Mouse (Mus musculus) olfactory bulb, adult 2 months (tissue): Measurements from ENCODE around the gene Ppm1n. TPM values are rescaled to one million over a fixed set of nuclear protein-coding genes. Genes with fewer than 3 reads are reported as not detected.
"Not testable (repeated sequence)": the region's sequence is repeated elsewhere in the genome, so short reads cannot be mapped to it uniquely, and the experiment has no call there.

ENCODE experiments used
- H3K27ac ChIP-seq: fragments of 200-500 bp; 2 replicates; pipeline ENCODE4 v1.5.1; 2012; ENCODE audit warnings: low read depth, low read length; ENCODE audit not compliant: insufficient read depth
- H3K4me1 ChIP-seq: fragments of 200-500 bp; 2 replicates; pipeline ENCODE4 v1.6.1; 2012; ENCODE audit warnings: low read length; ENCODE audit not compliant: control insufficient read depth, insufficient read depth
- H3K4me3 ChIP-seq: fragments of 200-500 bp; 2 replicates; pipeline ENCODE4 v1.5.1; 2012; ENCODE audit warnings: mild to moderate bottlenecking, low read depth, low read length, moderate library complexity; ENCODE audit not compliant: insufficient read depth
- CTCF ChIP-seq: fragments of 200-500 bp; IDR thresholded peaks from 2 replicates; pipeline ENCODE4 v1.5.1; 2012; ENCODE audit warnings: low read depth, mild to moderate bottlenecking, low read length, moderate library complexity; ENCODE audit not compliant: insufficient read depth
- POLR2A ChIP-seq: fragments of 200-500 bp; IDR thresholded peaks from 2 replicates; pipeline ENCODE4 v1.6.1; 2012; ENCODE audit warnings: mild to moderate bottlenecking, low read depth, low read length, moderate library complexity; ENCODE audit not compliant: insufficient read depth
- WGBS: fragments of 180-500 bp; shearing (Covaris S2); methylation state at CpG from one replicate; pipeline ENCODE4 v1.1.7; 2018; 5-methylcytosine and 5-hydroxymethylcytosine counted together
- polyA plus RNA-seq: library from polyadenylated mRNA; stranded (reverse); fragments of >200 nt; gene quantifications from 2 replicates; pipeline ENCODE4 v1.2.4, GENCODE M21; 2012; ENCODE audit warnings: low replicate concordance; ENCODE audit not compliant: missing spikeins, insufficient read depth, insufficient read length

The Ppm1n gene
- polyA plus RNA-seq, 1 experiment: not detected

GRCm38 (mm10) chr7:19295503-19296185 lies 15.8 kb upstream of the Ppm1n start:
- no peak for TF ChIP-seq POLR2A
- peak; percentile 94 for TF ChIP-seq CTCF
- H3K4me3 ChIP-seq: peak overlapping the region; percentile 32
- WGBS: 14% methylated on average over 21 of the region's 22 CpGs
- H3K27ac ChIP-seq: no peak overlapping the region
- peaks cover 12% of the 10 kb centered on the region for H3K4me1 ChIP-seq

- Histone ChIP-seq H3K27ac (0 out of 2 replicates have a peak overlapping the region, but pooled peaks have one; percentile 4), H3K4me3 (peak overlapping the region; percentile 20), H3K4me1 (peaks cover 16% of the 10 kb centered on the region)
- 9% methylated on average over 20 of the region's 20 CpGs for WGBS
- TF ChIP-seq POLR2A: no peak
- no peak for TF ChIP-seq CTCF
Observed at GRCm38 (mm10) chr7:19290969-19291596, 11.2 kb upstream of the Ppm1n start.

GRCm38 (mm10) chr7:19284763-19285162 lies 4.9 kb upstream of the Ppm1n start:
- TF ChIP-seq POLR2A (no peak), CTCF (no peak)
- no peak overlapping the region for H3K27ac ChIP-seq
- 18% methylated on average over 4 of the region's 4 CpGs for WGBS
- peaks cover 6% of the 10 kb centered on the region for H3K4me1 ChIP-seq
- H3K4me3 ChIP-seq: no peak overlapping the region

DNA sequence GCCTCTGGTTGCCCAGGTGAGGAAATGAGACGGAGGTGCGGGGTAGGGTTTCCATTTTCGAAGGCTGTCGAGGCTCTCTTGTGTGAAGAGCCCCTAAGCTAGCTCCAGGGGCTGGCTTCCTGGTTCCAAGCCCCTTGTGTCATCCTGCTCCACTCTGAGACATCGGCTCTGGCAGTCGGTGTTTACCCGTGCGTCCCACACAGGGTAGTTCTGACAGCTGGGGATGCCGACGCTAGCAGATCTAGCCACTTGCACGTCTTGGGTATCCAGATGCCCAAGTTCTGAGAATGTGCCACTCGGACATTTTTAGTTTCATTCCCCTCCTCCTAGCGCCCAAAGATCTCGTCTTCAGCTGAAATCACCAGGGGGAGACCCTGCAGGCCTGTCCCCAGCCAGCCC lies 3.5 kb upstream of the Ppm1n start:
- no peak for TF ChIP-seq POLR2A
- TF ChIP-seq CTCF: no peak
- 0 out of 2 replicates have a peak overlapping the region, but pooled peaks have one; percentile 14 for H3K27ac ChIP-seq
- WGBS: 12% methylated on average over 14 of the region's 14 CpGs
- H3K4me3 ChIP-seq: peak overlapping the region; percentile 72
- H3K4me1 ChIP-seq: peaks cover 12% of the 10 kb centered on the region

DNA sequence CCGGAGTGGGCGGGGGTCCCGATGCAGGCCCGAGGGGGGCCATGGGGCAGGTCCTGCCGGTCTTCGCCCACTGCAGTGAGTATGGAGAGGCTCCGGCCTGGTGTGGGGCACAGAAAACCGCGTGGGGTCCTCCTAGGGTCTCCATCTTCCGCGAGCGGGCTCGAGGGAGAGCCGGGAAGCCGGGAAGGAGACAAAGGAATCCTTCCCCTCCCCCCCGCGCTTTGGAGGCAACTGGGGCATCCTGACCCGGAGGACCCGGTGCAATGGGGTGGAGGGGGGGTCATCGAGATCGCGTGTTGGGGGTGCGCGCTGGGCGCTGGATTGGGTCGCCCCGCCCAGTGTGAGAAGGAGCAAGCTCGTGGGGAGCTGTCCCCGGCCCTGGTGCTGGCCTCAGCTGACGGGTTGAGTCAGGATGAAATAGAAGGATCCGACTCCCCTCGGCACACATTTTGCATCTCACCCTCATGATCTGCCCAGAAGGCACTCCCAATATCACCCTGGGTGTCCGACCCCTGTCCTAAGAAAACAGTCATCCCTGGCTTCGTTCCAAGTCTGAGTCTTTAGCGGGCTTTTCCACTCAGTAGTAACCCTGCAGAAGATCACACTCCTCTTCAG lies 3.0 kb upstream of the Ppm1n start:
- peaks cover 12% of the 10 kb centered on the region for H3K4me1 ChIP-seq
- H3K4me3 ChIP-seq: peak overlapping the region; percentile 72
- TF ChIP-seq POLR2A: no peak
- TF ChIP-seq CTCF: no peak
- WGBS: under 1% methylated on average over 35 of the region's 35 CpGs
- peak overlapping the region; percentile 14 for H3K27ac ChIP-seq

GRCm38 (mm10) chr7:19282385-19282784 lies 2.5 kb upstream of the Ppm1n start, which contains the start of gene Rtn2:
Gene Rtn2 (plus strand): TSS chr7:19282624.
- H3K4me1 ChIP-seq: peaks cover 12% of the 10 kb centered on the region
- WGBS: under 1% methylated on average over 37 of the region's 37 CpGs
- peak within 1 kb of the TSS; percentile 14 for H3K27ac ChIP-seq
- H3K4me3 ChIP-seq: peak within 1 kb of the TSS; percentile 72
- 0 out of 2 replicates have a peak, but pooled peaks have one; percentile 31 for TF ChIP-seq POLR2A
- TF ChIP-seq CTCF: no peak

GRCm38 (mm10) chr7:19281680-19282304 lies 1.9 kb upstream of the Ppm1n start:
- Histone ChIP-seq H3K4me3 (peak overlapping the region; percentile 72), H3K4me1 (peaks cover 12% of the 10 kb centered on the region)
- WGBS: 27% methylated on average over 6 of the region's 6 CpGs
- not testable (repeated sequence) for H3K27ac ChIP-seq

GRCm38 (mm10) chr7:19279052-19279451 lies 812 bp downstream of the Ppm1n start:
- H3K4me3 ChIP-seq: 0 out of 2 replicates have a peak overlapping the region, but pooled peaks have one; percentile 21

More at GRCm38 (mm10) chr7:19279052-19279451, 812 bp downstream of the Ppm1n start:
- no peak for TF ChIP-seq CTCF
- TF ChIP-seq POLR2A: no peak
- Histone ChIP-seq H3K27ac (no peak overlapping the region), H3K4me1 (peaks cover 12% of the 10 kb centered on the region)
- 7% methylated on average over 34 of the region's 34 CpGs for WGBS
